Mouse (Mus musculus) heart, postnatal 0 days (tissue): ENCODE measurements around the gene Ppp2r5e.

ENCODE experiments used
- CTCF ChIP-seq: IDR thresholded peaks from 2 replicates; pipeline ENCODE4 v1.5.1; 2016; ENCODE audit warnings: antibody characterized with exemption, control low read depth, low read depth
- EP300 ChIP-seq: IDR thresholded peaks from 2 replicates; pipeline ENCODE4 v1.6.1; 2016; ENCODE audit warnings: antibody characterized with exemption, low read depth

- TF ChIP-seq CTCF (no peak), EP300 (no peak)
Measured at GRCm38 (mm10) chr12:75616158-75616791, 20.2 kb upstream of the Ppp2r5e start.
